Mouse (Mus musculus): Measurements from ENCODE around the gene Skap1. TPM values are rescaled to one million over a fixed set of nuclear protein-coding genes. Genes with fewer than 3 reads are reported as not detected.
"Not testable (repeated sequence)": the region's sequence is repeated elsewhere in the genome, so short reads cannot be mapped to it uniquely, and the experiment has no call there.

Skap1 gene
- polyA plus RNA-seq, 1 experiment, result 2.3 TPM

GRCm38 (mm10) chr11:96703813-96704212, 239.4 kb downstream of the Skap1 start:
- DNase-seq (ENCODE audit: low read depth), result no peak
- TF ChIP-seq POLR2A (IDR thresholded peaks at IDR 0.05; ENCODE audit: borderline replicate concordance, extremely low read depth, insufficient read depth, insufficient read length, poor library complexity, severe bottlenecking) (no peak), CTCF (IDR thresholded peaks at IDR 0.05; ENCODE audit: borderline replicate concordance, extremely low read depth, insufficient read depth, insufficient read length) (no peak)

DNA sequence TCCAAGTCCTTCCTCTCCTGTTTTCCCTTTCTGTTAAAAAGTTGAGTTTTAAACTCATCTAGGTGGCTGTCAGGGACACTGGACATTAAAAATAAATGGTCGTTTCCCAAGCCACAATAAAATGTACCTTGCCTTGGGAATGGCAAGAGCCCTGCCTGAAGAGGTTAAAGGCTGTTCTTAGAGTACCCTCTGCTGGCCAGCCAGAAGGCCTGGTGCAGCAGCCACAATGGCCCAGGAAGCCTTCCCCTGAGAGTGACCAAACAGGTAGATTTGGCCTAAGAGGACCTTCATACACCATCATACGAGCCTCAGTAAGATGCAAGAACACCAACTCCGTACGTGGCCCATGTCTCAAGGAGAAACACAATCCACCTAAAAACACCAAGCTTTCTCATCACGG, 246.9 kb downstream of the Skap1 start:
- peak; percentile 32; the same call in 1 of the 2 replicates for TF ChIP-seq CTCF (IDR thresholded peaks at IDR 0.05; ENCODE audit: borderline replicate concordance, extremely low read depth, insufficient read depth, insufficient read length)
- no peak for TF ChIP-seq POLR2A (IDR thresholded peaks at IDR 0.05; ENCODE audit: borderline replicate concordance, extremely low read depth, insufficient read depth, insufficient read length, poor library complexity, severe bottlenecking)
- DNase-seq (ENCODE audit: low read depth), result no peak

DNA sequence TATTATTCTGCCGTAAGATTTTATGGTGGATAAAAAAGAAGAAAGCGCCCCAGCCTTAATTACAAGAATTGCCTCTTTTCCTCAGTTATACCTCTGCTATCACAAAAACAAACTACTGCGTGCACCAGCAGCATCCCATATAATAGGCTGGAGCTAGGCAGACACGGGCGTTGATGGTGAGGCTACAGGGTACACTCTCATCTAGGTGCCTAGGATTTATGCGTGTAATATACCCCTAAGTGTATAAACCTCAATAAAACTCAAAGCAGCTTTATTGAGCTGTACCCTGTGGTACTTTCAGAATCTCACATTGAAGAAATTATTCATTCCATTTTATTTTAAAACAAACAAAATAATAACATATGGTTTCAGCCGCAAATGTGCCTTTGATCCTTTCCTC, 247.3 kb downstream of the Skap1 start:
- TF ChIP-seq POLR2A (IDR thresholded peaks at IDR 0.05; ENCODE audit: borderline replicate concordance, extremely low read depth, insufficient read depth, insufficient read length, poor library complexity, severe bottlenecking) (no peak), CTCF (IDR thresholded peaks at IDR 0.05; ENCODE audit: borderline replicate concordance, extremely low read depth, insufficient read depth, insufficient read length) (no peak)
- no peak for DNase-seq (ENCODE audit: low read depth)

DNA sequence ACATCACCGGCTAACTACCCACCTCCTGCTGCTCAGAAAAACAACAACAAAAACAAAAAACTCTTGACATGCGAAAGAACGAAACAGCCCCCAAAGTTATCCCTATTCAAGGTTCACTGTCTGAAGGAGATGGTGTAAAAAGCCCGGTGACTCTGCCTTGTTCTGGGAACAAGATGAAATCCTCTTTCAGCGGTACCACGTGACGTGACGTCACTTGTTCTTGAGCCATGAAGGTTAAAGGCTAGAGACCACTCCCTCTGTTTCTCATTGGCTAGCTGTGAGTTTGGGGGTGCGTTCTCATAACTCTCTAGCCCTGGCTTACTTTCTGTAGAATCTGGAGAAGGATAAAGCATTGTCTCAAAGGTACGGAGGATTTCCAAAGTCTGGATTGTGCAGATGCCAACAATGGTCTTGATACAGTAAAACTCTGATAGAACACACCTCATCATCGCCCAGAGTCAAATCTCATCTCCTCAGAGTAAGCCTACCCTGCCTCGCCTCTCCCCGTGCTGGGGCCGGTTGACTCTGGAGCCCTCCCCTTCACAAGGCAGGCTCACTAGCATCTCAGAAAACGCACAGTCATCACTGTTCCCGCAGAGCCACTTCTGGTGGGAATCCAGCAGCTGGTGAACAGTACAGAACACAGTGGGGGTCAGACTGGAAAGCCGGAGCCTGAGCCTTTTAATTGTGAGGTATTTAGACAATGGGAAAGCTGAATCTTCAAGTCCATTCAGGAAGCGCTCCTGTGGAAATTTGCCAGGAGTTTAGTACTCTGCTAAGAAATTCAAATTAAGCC, 249.0 kb downstream of the Skap1 start:
- DNase-seq (ENCODE audit: low read depth), result peak; percentile 72
- no peak for TF ChIP-seq CTCF (IDR thresholded peaks at IDR 0.05; ENCODE audit: borderline replicate concordance, extremely low read depth, insufficient read depth, insufficient read length)
- TF ChIP-seq POLR2A (IDR thresholded peaks at IDR 0.05; ENCODE audit: borderline replicate concordance, extremely low read depth, insufficient read depth, insufficient read length, poor library complexity, severe bottlenecking), result no peak

GRCm38 (mm10) chr11:96714011-96714410, 249.6 kb downstream of the Skap1 start:
- TF ChIP-seq POLR2A (IDR thresholded peaks at IDR 0.05; ENCODE audit: borderline replicate concordance, extremely low read depth, insufficient read depth, insufficient read length, poor library complexity, severe bottlenecking), result no peak
- no peak for TF ChIP-seq CTCF (IDR thresholded peaks at IDR 0.05; ENCODE audit: borderline replicate concordance, extremely low read depth, insufficient read depth, insufficient read length)
- no peak for DNase-seq (ENCODE audit: low read depth)

DNA sequence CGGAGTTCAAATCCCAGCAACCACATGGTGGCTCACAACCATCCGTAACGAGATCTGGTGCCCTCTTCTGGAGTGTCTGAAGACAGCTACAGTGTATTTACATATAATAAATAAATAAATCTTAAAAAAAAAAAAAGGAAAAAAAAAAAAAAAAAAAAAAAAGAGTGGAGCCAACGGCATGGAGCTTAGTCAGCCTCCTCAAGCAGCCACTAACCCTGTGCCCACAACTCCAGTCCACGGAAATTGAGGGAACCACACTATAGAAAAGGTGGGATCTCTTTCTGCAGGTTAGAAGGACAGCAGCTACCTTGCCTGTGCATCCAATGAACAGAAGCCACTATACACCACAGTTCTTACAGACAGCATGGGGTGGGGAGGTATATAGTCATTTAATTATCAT, 250.8 kb downstream of the Skap1 start:
- DNase-seq (ENCODE audit: low read depth), result not testable (repeated sequence)

- DNase-seq (ENCODE audit: low read depth), result peak; percentile 74
- no peak for TF ChIP-seq CTCF (IDR thresholded peaks at IDR 0.05; ENCODE audit: borderline replicate concordance, extremely low read depth, insufficient read depth, insufficient read length)
- no peak for TF ChIP-seq POLR2A (IDR thresholded peaks at IDR 0.05; ENCODE audit: borderline replicate concordance, extremely low read depth, insufficient read depth, insufficient read length, poor library complexity, severe bottlenecking)
Observed at GRCm38 (mm10) chr11:96718609-96719008, 254.2 kb downstream of the Skap1 start.

GRCm38 (mm10) chr11:96725833-96726232, 261.4 kb downstream of the Skap1 start:
- TF ChIP-seq CTCF (IDR thresholded peaks at IDR 0.05; ENCODE audit: borderline replicate concordance, extremely low read depth, insufficient read depth, insufficient read length), result no peak
- TF ChIP-seq POLR2A (IDR thresholded peaks at IDR 0.05; ENCODE audit: borderline replicate concordance, extremely low read depth, insufficient read depth, insufficient read length, poor library complexity, severe bottlenecking), result no peak
- DNase-seq (ENCODE audit: low read depth), result no peak

- TF ChIP-seq CTCF (IDR thresholded peaks at IDR 0.05; ENCODE audit: borderline replicate concordance, extremely low read depth, insufficient read depth, insufficient read length) (no peak), POLR2A (IDR thresholded peaks at IDR 0.05; ENCODE audit: borderline replicate concordance, extremely low read depth, insufficient read depth, insufficient read length, poor library complexity, severe bottlenecking) (no peak)
Observed at GRCm38 (mm10) chr11:96728577-96728976, 264.2 kb downstream of the Skap1 start.

GRCm38 (mm10) chr11:96729462-96729861, 265.1 kb downstream of the Skap1 start:
- DNase-seq (ENCODE audit: low read depth), result peak; percentile 76
- TF ChIP-seq CTCF (IDR thresholded peaks at IDR 0.05; ENCODE audit: borderline replicate concordance, extremely low read depth, insufficient read depth, insufficient read length), result no peak; the same call in 1 of the 2 replicates
- no peak for TF ChIP-seq POLR2A (IDR thresholded peaks at IDR 0.05; ENCODE audit: borderline replicate concordance, extremely low read depth, insufficient read depth, insufficient read length, poor library complexity, severe bottlenecking)

More at GRCm38 (mm10) chr11:96728577-96728976, 264.2 kb downstream of the Skap1 start:
- no peak for DNase-seq (ENCODE audit: low read depth)

- peak; percentile 78 for DNase-seq (ENCODE audit: low read depth)
- TF ChIP-seq CTCF (IDR thresholded peaks at IDR 0.05; ENCODE audit: borderline replicate concordance, extremely low read depth, insufficient read depth, insufficient read length), result no peak
- no peak for TF ChIP-seq POLR2A (IDR thresholded peaks at IDR 0.05; ENCODE audit: borderline replicate concordance, extremely low read depth, insufficient read depth, insufficient read length, poor library complexity, severe bottlenecking)
Observed at GRCm38 (mm10) chr11:96730327-96730726, 265.9 kb downstream of the Skap1 start.

- TF ChIP-seq POLR2A (IDR thresholded peaks at IDR 0.05; ENCODE audit: borderline replicate concordance, extremely low read depth, insufficient read depth, insufficient read length, poor library complexity, severe bottlenecking) (no peak), CTCF (IDR thresholded peaks at IDR 0.05; ENCODE audit: borderline replicate concordance, extremely low read depth, insufficient read depth, insufficient read length) (no peak)
- DNase-seq (ENCODE audit: low read depth), result no peak
Observed at GRCm38 (mm10) chr11:96732657-96733056, 268.3 kb downstream of the Skap1 start.
